Mouse (Mus musculus) intestine, embryonic 15.5 days (tissue): ENCODE results near the gene Tgfa. TPM values are rescaled to one million over a fixed set of nuclear protein-coding genes. Genes with fewer than 3 reads are reported as not detected.

Source experiments
- ATAC-seq: fragments of 200-750 bp; cut with Nextera tagmentation; 2 replicates; pipeline ENCODE4 v1.8.0; 2017; ENCODE audit warnings: moderate TSS enrichment, moderate library complexity
- H3K27ac ChIP-seq: fragments of 300-500 bp; sonication (generic); 2 replicates; pipeline ENCODE4 v1.5.1; 2015; ENCODE audit warnings: mild to moderate bottlenecking, inconsistent platforms
- H3K27me3 ChIP-seq: fragments of 300-500 bp; sonication (generic); replicated peaks from 2 replicates; pipeline ENCODE4 v1.6.1; 2015; ENCODE audit warnings: inconsistent platforms
- H3K36me3 ChIP-seq: fragments of 300-500 bp; sonication (generic); 2 replicates; pipeline ENCODE4 v1.6.1; 2015; ENCODE audit warnings: inconsistent platforms
- H3K4me1 ChIP-seq: fragments of 300-500 bp; sonication (generic); replicated peaks from 2 replicates; pipeline ENCODE4 v1.6.1; 2015; ENCODE audit warnings: inconsistent platforms
- H3K4me2 ChIP-seq: fragments of 300-500 bp; sonication (generic); replicated peaks from 2 replicates; pipeline ENCODE4 v1.6.1; 2015; ENCODE audit warnings: mild to moderate bottlenecking, inconsistent platforms
- H3K4me3 ChIP-seq: fragments of 300-500 bp; sonication (generic); replicated peaks from 2 replicates; pipeline ENCODE4 v1.5.1; 2015; ENCODE audit warnings: inconsistent platforms
- H3K9ac ChIP-seq: fragments of 300-500 bp; sonication (generic); 2 replicates; pipeline ENCODE4 v1.6.1; 2015; ENCODE audit warnings: inconsistent platforms
- H3K9me3 ChIP-seq: fragments of 300-500 bp; sonication (generic); 2 replicates; pipeline ENCODE4 v1.6.1; 2016; ENCODE audit warnings: inconsistent platforms
- WGBS: fragments of 180-500 bp; shearing (Covaris S2); methylation state at CpG from one replicate; pipeline ENCODE4 v1.1.7; 2015; 5-methylcytosine and 5-hydroxymethylcytosine counted together
- polyA plus RNA-seq: library from polyadenylated mRNA; unstranded; fragments of >200 nt; fragmentation: Nextera tagmentation; extraction: Ambion mirVana; gene quantifications from 2 replicates; pipeline ENCODE4 v1.2.1, GENCODE M21; 2015

The Tgfa gene
- polyA plus RNA-seq, 1 experiment from 2014 or later: 6.5 TPM

- Histone ChIP-seq H3K9ac (no peak overlapping the region), H3K27me3 (no peaks in the 10 kb centered on the region), H3K27ac (no peak overlapping the region), H3K4me2 (no peak overlapping the region), H3K4me1 (no peaks in the 10 kb centered on the region), H3K9me3 (no peaks in the 10 kb centered on the region), H3K36me3 (no peaks in the 10 kb centered on the region), H3K4me3 (no peak overlapping the region)
- WGBS: 92% methylated on average over 9 of the region's 9 CpGs
- no peak for ATAC-seq
Observed at GRCm38 (mm10) chr6:86322991-86323390, 128.0 kb downstream of the Tgfa start.

GRCm38 (mm10) chr6:86324400-86324799 lies 129.4 kb downstream of the Tgfa start:
- no peak overlapping the region for H3K27ac ChIP-seq
- H3K36me3 ChIP-seq: no peaks in the 10 kb centered on the region
- H3K9me3 ChIP-seq: no peaks in the 10 kb centered on the region
- no peak overlapping the region for H3K9ac ChIP-seq
- H3K4me1 ChIP-seq: no peaks in the 10 kb centered on the region
- no peak overlapping the region for H3K4me3 ChIP-seq
- H3K4me2 ChIP-seq: no peak overlapping the region
- WGBS: 89% methylated on average over 3 of the region's 3 CpGs
- no peak for ATAC-seq
- no peaks in the 10 kb centered on the region for H3K27me3 ChIP-seq

Other genes starting within 250 kb of the Tgfa start
- 43.4 and 43.5 TPM in 2 replicates for gene Dusp11, start 233.6 kb upstream of the Tgfa start, polyA plus RNA-seq
- not detected in 2 replicates for gene Figla, start 179.1 kb upstream of the Tgfa start, polyA plus RNA-seq
- gene Add2, start 166.5 kb upstream of the Tgfa start, polyA plus RNA-seq: 7.6 and 8.6 TPM in 2 replicates
- gene Fam136a, start 170.4 kb downstream of the Tgfa start, polyA plus RNA-seq: 161 and 167 TPM in 2 replicates
- 541 and 603 TPM in 2 replicates for gene Snrpg, start 176.1 kb downstream of the Tgfa start, polyA plus RNA-seq
- gene Pcyox1, start 201.9 kb downstream of the Tgfa start, polyA plus RNA-seq: 73.9 and 79.8 TPM in 2 replicates
- gene Tia1, start 209.0 kb downstream of the Tgfa start, polyA plus RNA-seq: 121 and 132 TPM in 2 replicates
- gene Gm44790, start 231.4 kb downstream of the Tgfa start, polyA plus RNA-seq: not detected in 2 replicates
- 20.4 and 22.4 TPM in 2 replicates for gene C87436, start 243.2 kb downstream of the Tgfa start, polyA plus RNA-seq